Mouse (Mus musculus): Measurements from ENCODE around the gene Mast4. TPM values are rescaled to one million over a fixed set of nuclear protein-coding genes. Genes with fewer than 3 reads are reported as not detected.

The Mast4 gene
- total and polyA plus RNA-seq, 3 experiments: 0.99 to 7.4 (median 6.1) TPM

- TF ChIP-seq USF1 (IDR thresholded peaks at IDR 0.05; ENCODE audit: low read depth, low read length): no peak
- peak; percentile 30; the same call in 1 of the 2 replicates for TF ChIP-seq IRF4 (IDR thresholded peaks at IDR 0.05; ENCODE audit: low read depth, low read length)
- TF ChIP-seq MYC (IDR thresholded peaks at IDR 0.05; ENCODE audit: low read depth, low read length): no peak
- no peak for TF ChIP-seq MAZ (IDR thresholded peaks at IDR 0.05; ENCODE audit: low read depth, low read length)
- TF ChIP-seq MEF2A (IDR thresholded peaks at IDR 0.05; ENCODE audit: borderline replicate concordance, low read depth, low read length): no peak
- TF ChIP-seq MAFK (IDR thresholded peaks at IDR 0.05; ENCODE audit: insufficient replicate concordance, low read length): no peak
- TF ChIP-seq CHD1 (IDR thresholded peaks at IDR 0.05; ENCODE audit: low read depth, low read length): no peak
- no peak for TF ChIP-seq POLR2AphosphoS2 (IDR thresholded peaks at IDR 0.05; ENCODE audit: low read depth, low read length)
These were observed 642.7 kb downstream of the Mast4 start (continued) for GRCm38 (mm10) chr13:102691408-102692150.

GRCm38 (mm10) chr13:102690184-102690583, 644.1 kb downstream of the Mast4 start:
- Histone ChIP-seq H3K27ac (ENCODE audit: insufficient read depth, low read depth) (peak overlapping the region; percentile 87), H3K9ac (ENCODE audit: insufficient read depth, low read depth) (peak overlapping the region; percentile 58), H3K4me2 (ENCODE audit: insufficient read depth, low read depth, poor library complexity, severe bottlenecking) (peak overlapping the region; percentile 64), H3K4me3 (replicated peaks in 1 of 3; ENCODE audit: low read depth in 2 of 3, low read length in 2 of 3, poor library complexity in 1 of 3) (no peak overlapping the region), H3K27me3 (replicated peaks) (no peaks in the 10 kb centered on the region), H3K36me3 (replicated peaks in 1 of 2; ENCODE audit: control insufficient read depth in 1 of 2, insufficient read depth in 1 of 2, low read length in 1 of 2) (peaks cover 3 to 4% of the 10 kb centered on the region in 2 experiments), H3K4me1 (ENCODE audit: control insufficient read depth in 1 of 2, insufficient read depth in 2 of 2) (peaks cover 37 to 68% of the 10 kb centered on the region in 2 experiments), H3K79me2 (replicated peaks; ENCODE audit: control insufficient read depth, extremely low read depth, insufficient read depth, poor library complexity, severe bottlenecking) (peaks cover 16% of the 10 kb centered on the region), H3K9me3 (replicated peaks; ENCODE audit: low read length) (no peaks in the 10 kb centered on the region)
- TF ChIP-seq NRF1 (IDR thresholded peaks at IDR 0.05; ENCODE audit: low read depth, low read length): no peak
- 0 out of 2 replicates have a peak, but pooled peaks have one; percentile 68 for TF ChIP-seq CHD1 (IDR thresholded peaks at IDR 0.05; ENCODE audit: low read depth, low read length)
- DNase-seq (ENCODE audit: extremely low read depth): no peak
- dilution Hi-C loops (cut with MboI; ENCODE audit: extremely low pct_ligation_motif_present, extremely low pct_unique_long_range_greater_than_20kb, low sequenced_read_pairs): no loop called here
- in situ Hi-C loops (cut with MboI; ENCODE audit: low pct_ligation_motif_present, low pct_unique_long_range_greater_than_20kb, low sequenced_read_pairs): loop anchor here (5.0 to 10.0 kb wide), 2 partner anchors 37 to 215 kb away; no protein-coding TSS in a partner anchor

- Histone ChIP-seq H3K4me2 (ENCODE audit: insufficient read depth, low read depth, poor library complexity, severe bottlenecking) (peak overlapping the region; percentile 96), H3K27ac (ENCODE audit: insufficient read depth, low read depth) (peak overlapping the region; percentile 100), H3K9ac (ENCODE audit: insufficient read depth, low read depth) (peak overlapping the region; percentile 58), H3K79me2 (replicated peaks; ENCODE audit: control insufficient read depth, extremely low read depth, insufficient read depth, poor library complexity, severe bottlenecking) (peaks cover 9% of the 10 kb centered on the region), H3K4me3 (replicated peaks in 1 of 3; ENCODE audit: low read depth in 2 of 3, low read length in 2 of 3, poor library complexity in 1 of 3) (peak overlapping the region in 1 of 3 experiments; percentile 30), H3K9me3 (replicated peaks; ENCODE audit: low read length) (no peaks in the 10 kb centered on the region), H3K4me1 (ENCODE audit: control insufficient read depth in 1 of 2, insufficient read depth in 2 of 2) (peaks cover 37 to 75% of the 10 kb centered on the region in 2 experiments), H3K27me3 (replicated peaks) (no peaks in the 10 kb centered on the region), H3K36me3 (replicated peaks in 1 of 2; ENCODE audit: control insufficient read depth in 1 of 2, insufficient read depth in 1 of 2, low read length in 1 of 2) (no peaks in the 10 kb centered on the region)
- in situ Hi-C loops (cut with MboI; ENCODE audit: low pct_ligation_motif_present, low pct_unique_long_range_greater_than_20kb, low sequenced_read_pairs) (loop anchor here (5.0 to 10.0 kb wide), 2 partner anchors 38 to 215 kb away; no protein-coding TSS in a partner anchor), dilution Hi-C loops (cut with MboI; ENCODE audit: extremely low pct_ligation_motif_present, extremely low pct_unique_long_range_greater_than_20kb, low sequenced_read_pairs) (no loop called here)
- peak; percentile 84 for DNase-seq (ENCODE audit: extremely low read depth)
- TF ChIP-seq CTCF (conservative IDR thresholded peaks at IDR 0.05 in 1 of 2, IDR thresholded peaks at IDR 0.05 in 1 of 2; ENCODE audit: low read depth in 2 of 2, low read length in 2 of 2) (no peak), HCFC1 (IDR thresholded peaks at IDR 0.05; ENCODE audit: low read depth, low read length) (no peak), ETS1 (conservative IDR thresholded peaks at IDR 0.05; ENCODE audit: low read depth, low read length) (peak; percentile 85), TCF12 (IDR thresholded peaks at IDR 0.05; ENCODE audit: low read depth, low read length) (peak; percentile 75), ZMIZ1 (IDR thresholded peaks at IDR 0.05; ENCODE audit: low read depth, low read length) (no peak), NRF1 (IDR thresholded peaks at IDR 0.05; ENCODE audit: low read depth, low read length) (no peak), GABPA (IDR thresholded peaks at IDR 0.05; ENCODE audit: insufficient replicate concordance, low read depth, low read length) (no peak), POLR2A (IDR thresholded peaks at IDR 0.05; ENCODE audit: low read depth, low read length) (no peak), JUND (conservative IDR thresholded peaks at IDR 0.05; ENCODE audit: low read depth, low read length) (peak; percentile 81), CHD1 (IDR thresholded peaks at IDR 0.05; ENCODE audit: low read depth, low read length) (no peak), IRF4 (IDR thresholded peaks at IDR 0.05; ENCODE audit: low read depth, low read length) (peak; percentile 91), KAT2A (IDR thresholded peaks at IDR 0.05; ENCODE audit: insufficient replicate concordance, low read length) (no peak), MYC (IDR thresholded peaks at IDR 0.05; ENCODE audit: low read depth, low read length) (peak; percentile 52; the same call in 1 of the 2 replicates), JUN (IDR thresholded peaks at IDR 0.05; ENCODE audit: insufficient read depth, low read depth, low read length) (peak; percentile 27; the same call in 1 of the 2 replicates), ELF1 (IDR thresholded peaks at IDR 0.05; ENCODE audit: low read depth, low read length) (no peak), EP300 (IDR thresholded peaks at IDR 0.05; ENCODE audit: low read length) (peak; percentile 96), MXI1 (IDR thresholded peaks at IDR 0.05; ENCODE audit: low read depth, low read length) (no peak; the same call in 1 of the 2 replicates), RCOR1 (conservative IDR thresholded peaks at IDR 0.05; ENCODE audit: low read depth, low read length) (no peak), ZKSCAN1 (IDR thresholded peaks at IDR 0.05; ENCODE audit: borderline replicate concordance, low read depth, low read length) (no peak), MEF2A (IDR thresholded peaks at IDR 0.05; ENCODE audit: borderline replicate concordance, low read depth, low read length) (peak; percentile 84)
These were observed 644.9 kb downstream of the Mast4 start for GRCm38 (mm10) chr13:102689201-102690090.

Data from CH12.LX (cell line).